Mouse (Mus musculus) small intestine, adult 2 months (tissue): ENCODE measurements around the gene Lhcgr.

Source experiments
- CTCF ChIP-seq: fragments of 200-500 bp; IDR thresholded peaks from 2 replicates; pipeline ENCODE4 v1.5.1; 2012; ENCODE audit warnings: low read depth, mild to moderate bottlenecking, control low read depth, inconsistent platforms, low read length, moderate library complexity, mixed read lengths; ENCODE audit not compliant: insufficient replicate concordance, insufficient read length; ENCODE audit errors: extremely low read depth
- POLR2A ChIP-seq: fragments of 200-500 bp; IDR thresholded peaks from 2 replicates; pipeline ENCODE4 v1.6.1; 2012; ENCODE audit warnings: low read depth, mild to moderate bottlenecking, control low read depth, inconsistent platforms, low read length, moderate library complexity

GRCm38 (mm10) chr17:88706231-88706649 lies 85.5 kb downstream of the Lhcgr start:
- TF ChIP-seq CTCF (no peak), POLR2A (no peak)
